Comparison of ENCODE assay signal across 8 mouse cellular contexts in the genomic region with DNA sequence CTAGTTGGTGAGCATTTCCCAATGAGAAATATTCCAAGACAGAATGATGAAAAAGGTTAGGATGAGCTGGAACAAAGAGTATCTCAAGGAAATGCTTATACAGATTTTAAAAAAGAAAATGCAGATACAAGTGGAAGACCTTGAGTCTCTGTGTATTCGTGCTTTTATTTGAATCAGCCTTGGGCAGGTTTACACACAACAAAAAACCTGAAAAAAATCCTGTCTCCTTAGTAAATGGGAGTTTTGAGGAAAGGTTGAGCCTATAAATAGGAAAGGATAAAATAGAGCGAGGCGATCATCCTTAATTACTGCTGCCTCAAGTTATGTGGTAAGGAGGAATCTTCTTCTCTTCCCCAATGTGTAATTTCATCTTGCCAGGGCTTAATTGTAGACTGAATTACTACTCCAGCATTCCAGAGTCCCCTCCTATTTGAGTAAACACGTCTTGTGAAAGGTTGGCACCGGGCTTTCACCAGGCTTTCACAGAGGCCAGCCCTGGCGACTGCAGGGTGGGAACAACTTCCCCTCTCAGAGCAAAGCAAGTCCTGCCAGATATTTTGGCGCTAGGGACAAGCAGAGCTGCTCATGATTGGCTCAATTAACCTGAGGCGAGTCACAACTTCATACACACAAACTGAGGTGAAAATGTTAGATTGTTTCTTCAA. TPM values are rescaled to one million over a fixed set of nuclear protein-coding genes. Genes with fewer than 3 reads are reported as not detected.
A peak's percentile ranks its signal among the peaks of the same experiment; 100 is the strongest.
DNase-seq lines count a peak whose midpoint lies in the region; ATAC-seq and TF ChIP-seq lines count a peak whose summit lies in the region.

No protein-coding gene starts in this region.

- peak overlapping the region; percentile 81 for H3K4me2 ChIP-seq in embryonic facial prominence, embryonic 15.5 days (replicated peaks)
- peak overlapping the region; percentile 65 for H3K4me2 ChIP-seq in intestine, postnatal 0 days (replicated peaks; ENCODE audit: low read depth)

- H3K27me3 ChIP-seq in embryonic facial prominence, embryonic 15.5 days: no peaks in the 10 kb centered on the region
- no peaks in the 10 kb centered on the region for H3K27me3 ChIP-seq in intestine, postnatal 0 days (replicated peaks; ENCODE audit: control insufficient read depth, insufficient read depth, low read length)
- no peaks in the 10 kb centered on the region for H3K27me3 ChIP-seq in midbrain, embryonic 10.5 days (ENCODE audit: low read depth, poor library complexity, severe bottlenecking)

- peaks cover 12% of the 10 kb centered on the region for H3K4me1 ChIP-seq in embryonic facial prominence, embryonic 15.5 days
- H3K4me1 ChIP-seq in intestine, postnatal 0 days (replicated peaks; ENCODE audit: control insufficient read depth, insufficient read depth, low read length): no peaks in the 10 kb centered on the region
- peaks cover 33% of the 10 kb centered on the region for H3K4me1 ChIP-seq in midbrain, embryonic 10.5 days

- peak overlapping the region; percentile 88 for H3K27ac ChIP-seq in embryonic facial prominence, embryonic 15.5 days (replicated peaks)
- peak overlapping the region; percentile 55; the same call in 1 of the 2 replicates for H3K27ac ChIP-seq in intestine, postnatal 0 days (ENCODE audit: low read depth, low read length)
- no peak overlapping the region for H3K27ac ChIP-seq in midbrain, embryonic 10.5 days (replicated peaks)

- TF ChIP-seq CTCF in intestine, postnatal 0 days (IDR thresholded peaks at IDR 0.05; ENCODE audit: low read depth): no peak

- H3K36me3 ChIP-seq in embryonic facial prominence, embryonic 15.5 days: peaks cover 4% of the 10 kb centered on the region; the same call in 1 of the 2 replicates
- peaks cover 17% of the 10 kb centered on the region for H3K36me3 ChIP-seq in intestine, postnatal 0 days (ENCODE audit: control insufficient read depth, insufficient read depth)
- H3K36me3 ChIP-seq in midbrain, embryonic 10.5 days: peaks cover 19% of the 10 kb centered on the region

- no peak overlapping the region for H3K9ac ChIP-seq in embryonic facial prominence, embryonic 15.5 days
- H3K9ac ChIP-seq in intestine, postnatal 0 days (ENCODE audit: low read depth, low read length): no peak overlapping the region

- WGBS in embryonic facial prominence, embryonic 15.5 days: 25% methylated on average over 8 of the region's 8 CpGs
- 24% methylated on average over 8 of the region's 8 CpGs for WGBS in intestine, postnatal 0 days
- WGBS in midbrain, embryonic 10.5 days: 52% methylated on average over 8 of the region's 8 CpGs

- H3K9me3 ChIP-seq in embryonic facial prominence, embryonic 15.5 days (replicated peaks): no peaks in the 10 kb centered on the region
- H3K9me3 ChIP-seq in intestine, postnatal 0 days (ENCODE audit: control insufficient read depth): no peaks in the 10 kb centered on the region
- no peaks in the 10 kb centered on the region for H3K9me3 ChIP-seq in midbrain, embryonic 10.5 days (replicated peaks)

- peak overlapping the region; percentile 95 for H3K4me3 ChIP-seq in embryonic facial prominence, embryonic 15.5 days (replicated peaks)
- peak overlapping the region; percentile 84; the same call in 1 of the 2 replicates for H3K4me3 ChIP-seq in intestine, postnatal 0 days (ENCODE audit: low read depth, low read length)
- H3K4me3 ChIP-seq in midbrain, embryonic 10.5 days: peak overlapping the region; percentile 95

- DNase-seq in heart, adult 11 months: peak; percentile 97
- DNase-seq in heart, adult 9 months (ENCODE audit: low spot score in 2 of 2): no peak
- DNase-seq in MN1 (ENCODE audit: low spot score): peak; percentile 64
- no peak for DNase-seq in midbrain, embryonic 10.5 days (ENCODE audit: low spot score)
- DNase-seq in right cerebral cortex, adult 18-20 months: no peak

- no peak for ATAC-seq in embryonic facial prominence, embryonic 15.5 days (ENCODE audit: insufficient number of reproducible peaks, low FRiP score, low TSS enrichment, low read depth)
- ATAC-seq in intestine, postnatal 0 days: no peak
- ATAC-seq in megakaryocyte progenitor cell, adult 5-6 weeks (replicated peaks; ENCODE audit: poor library complexity): no peak

RNA-seq across cellular contexts. Expression of gene Tob2, which starts 2.0 kb away (rescaled TPM):
- 31.4 and 33.8 TPM in 2 replicates for polyA plus RNA-seq in embryonic facial prominence, embryonic 15.5 days (2015; fragmentation: Nextera tagmentation; extraction: Ambion mirVana)
- polyA plus RNA-seq in intestine, postnatal 0 days (2015; fragmentation: Nextera tagmentation; extraction: Ambion mirVana): 19.8 and 22.1 TPM in 2 replicates
- 17.7 and 19.6 TPM in 2 replicates for polyA plus RNA-seq in midbrain, embryonic 10.5 days (2016; fragmentation: Nextera tagmentation; extraction: Ambion mirVana)
- 33.9 and 36.3 TPM in 2 replicates for total RNA-seq in megakaryocyte progenitor cell, adult 5-6 weeks (2015)
- total RNA-seq in megakaryocyte progenitor cell, adult 5-6 weeks (2017): 19.8 and 21.2 TPM in 2 replicates

RNA-seq across cellular contexts. Expression of gene Phf5a, which starts 11.1 kb away (rescaled TPM):
- polyA plus RNA-seq in embryonic facial prominence, embryonic 15.5 days (2015; fragmentation: Nextera tagmentation; extraction: Ambion mirVana): 133 and 145 TPM in 2 replicates
- 75.9 and 79.2 TPM in 2 replicates for polyA plus RNA-seq in intestine, postnatal 0 days (2015; fragmentation: Nextera tagmentation; extraction: Ambion mirVana)
- 224 and 252 TPM in 2 replicates for polyA plus RNA-seq in midbrain, embryonic 10.5 days (2016; fragmentation: Nextera tagmentation; extraction: Ambion mirVana)
- total RNA-seq in megakaryocyte progenitor cell, adult 5-6 weeks (2015): 123 and 128 TPM in 2 replicates
- 83.2 and 110 TPM in 2 replicates for total RNA-seq in megakaryocyte progenitor cell, adult 5-6 weeks (2017)

RNA-seq across cellular contexts. Expression of gene Aco2, which starts 11.5 kb away (rescaled TPM):
- polyA plus RNA-seq in embryonic facial prominence, embryonic 15.5 days (2015; fragmentation: Nextera tagmentation; extraction: Ambion mirVana): 156 and 164 TPM in 2 replicates
- 192 and 209 TPM in 2 replicates for polyA plus RNA-seq in intestine, postnatal 0 days (2015; fragmentation: Nextera tagmentation; extraction: Ambion mirVana)
- polyA plus RNA-seq in midbrain, embryonic 10.5 days (2016; fragmentation: Nextera tagmentation; extraction: Ambion mirVana): 152 and 163 TPM in 2 replicates
- 77.3 and 90.7 TPM in 2 replicates for total RNA-seq in megakaryocyte progenitor cell, adult 5-6 weeks (2015)
- 122 and 130 TPM in 2 replicates for total RNA-seq in megakaryocyte progenitor cell, adult 5-6 weeks (2017)

RNA-seq across cellular contexts. Expression of gene Tef, which starts 58.4 kb away (rescaled TPM):
- 31.1 and 32.3 TPM in 2 replicates for polyA plus RNA-seq in embryonic facial prominence, embryonic 15.5 days (2015; fragmentation: Nextera tagmentation; extraction: Ambion mirVana)
- 13.4 and 16.0 TPM in 2 replicates for polyA plus RNA-seq in intestine, postnatal 0 days (2015; fragmentation: Nextera tagmentation; extraction: Ambion mirVana)
- 15.7 and 19.0 TPM in 2 replicates for polyA plus RNA-seq in midbrain, embryonic 10.5 days (2016; fragmentation: Nextera tagmentation; extraction: Ambion mirVana)
- total RNA-seq in megakaryocyte progenitor cell, adult 5-6 weeks (2015): 4.9 and 5.1 TPM in 2 replicates
- 10.4 and 11.0 TPM in 2 replicates for total RNA-seq in megakaryocyte progenitor cell, adult 5-6 weeks (2017)

Comparison
In these comparisons a context has a peak if more than half of its experiments do, and no peak if none do; other contexts are left out.
1. DNase-seq: peak in heart, adult 11 months (single experiment) and MN1 (single experiment); none in heart, adult 9 months (0 of 2), midbrain, embryonic 10.5 days (single experiment) and right cerebral cortex, adult 18-20 months (single experiment).
2. Peak in every context shown above with its lines, with median percentiles within 50 percentile points of each other: H3K4me3 ChIP-seq.